ENCODE assay signal across 8 mouse cellular contexts in genomic region chr4:95049884-95050517, GRCm38 (mm10). TPM values are rescaled to one million over a fixed set of nuclear protein-coding genes. Genes with fewer than 3 reads are reported as not detected.
DNase-seq lines count a peak whose midpoint lies in the region; ATAC-seq and TF ChIP-seq lines count a peak whose summit lies in the region.

No protein-coding gene starts in this region.

- TF ChIP-seq POLR2A in small intestine, adult 2 months (IDR thresholded peaks at IDR 0.05; ENCODE audit: low read depth, low read length): no peak

- peak overlapping the region; percentile 77 for H3K4me2 ChIP-seq in intestine, embryonic 15.5 days (replicated peaks)
- H3K4me2 ChIP-seq in midbrain, embryonic 11.5 days: peak overlapping the region; percentile 94

- peaks cover 11% of the 10 kb centered on the region for H3K4me1 ChIP-seq in intestine, embryonic 15.5 days (replicated peaks)
- peaks cover 12% of the 10 kb centered on the region for H3K4me1 ChIP-seq in midbrain, embryonic 11.5 days (ENCODE audit: control insufficient read depth, insufficient read depth, low read length)
- no peaks in the 10 kb centered on the region; the same call in 1 of the 2 replicates for H3K4me1 ChIP-seq in small intestine, adult 2 months (ENCODE audit: control insufficient read depth, insufficient read depth, insufficient read length, low read length)

- peak overlapping the region; percentile 86 for H3K9ac ChIP-seq in intestine, embryonic 15.5 days
- peak overlapping the region; percentile 89 for H3K9ac ChIP-seq in midbrain, embryonic 11.5 days (ENCODE audit: low read length)

- H3K4me3 ChIP-seq in intestine, embryonic 15.5 days (replicated peaks): peak overlapping the region; percentile 87
- peak overlapping the region; percentile 86 for H3K4me3 ChIP-seq in midbrain, embryonic 11.5 days (ENCODE audit: low read depth, low read length)
- H3K4me3 ChIP-seq in small intestine, adult 2 months (ENCODE audit: low read depth, low read length): peak overlapping the region; percentile 79

- peak; percentile 78 for DNase-seq in ZHBTc4 (ENCODE audit: low read depth, low spot score)
- DNase-seq in cerebellum, postnatal 25 days: peak; percentile 90 to 93
- peak; percentile 89 for DNase-seq in gastrocnemius, postnatal 14 days
- DNase-seq in left cerebral cortex, postnatal 4 days: peak; percentile 89
- DNase-seq in midbrain, embryonic 11.5 days (ENCODE audit: low spot score, missing footprints): peak; percentile 97

- no peaks in the 10 kb centered on the region for H3K27me3 ChIP-seq in intestine, embryonic 15.5 days (replicated peaks)
- no peaks in the 10 kb centered on the region for H3K27me3 ChIP-seq in midbrain, embryonic 11.5 days (ENCODE audit: control insufficient read depth, insufficient read depth, low read length)
- no peaks in the 10 kb centered on the region for H3K27me3 ChIP-seq in small intestine, adult 2 months (ENCODE audit: control insufficient read depth, insufficient read depth, low read length)

- peak; percentile 41; the same call in 1 of the 2 replicates for TF ChIP-seq CTCF in small intestine, adult 2 months (IDR thresholded peaks at IDR 0.05; ENCODE audit: extremely low read depth, insufficient read length, insufficient replicate concordance, low read depth, low read length)

- no peaks in the 10 kb centered on the region for H3K36me3 ChIP-seq in intestine, embryonic 15.5 days
- no peaks in the 10 kb centered on the region for H3K36me3 ChIP-seq in midbrain, embryonic 11.5 days (ENCODE audit: control insufficient read depth, insufficient read depth, low read length)
- H3K36me3 ChIP-seq in small intestine, adult 2 months (ENCODE audit: control insufficient read depth, insufficient read depth, low read length): peaks cover 4% of the 10 kb centered on the region; the same call in 1 of the 2 replicates

- intact Hi-C loops in gastrocnemius, postnatal 14 days (cut with DNase I; ENCODE audit: low total_unique reads): loop anchor here (5.0 to 10.0 kb wide), 4 partner anchors 38 to 822 kb away; no protein-coding TSS in a partner anchor
- intact Hi-C loops in left cerebral cortex, postnatal 4 days (cut with DNase I): loop anchor here (5.0 kb wide), 2 partner anchors 43 to 822 kb away; no protein-coding TSS in a partner anchor

- ATAC-seq in intestine, embryonic 15.5 days: no peak
- ATAC-seq in midbrain, embryonic 11.5 days (ENCODE audit: low FRiP score): no peak
- no peak for ATAC-seq in megakaryocyte-erythroid progenitor cell, adult 5-6 weeks (replicated peaks; ENCODE audit: low FRiP score, low TSS enrichment, poor library complexity, severe bottlenecking)

- under 1% methylated on average over 34 of the region's 34 CpGs for WGBS in intestine, embryonic 15.5 days
- WGBS in midbrain, embryonic 11.5 days: under 1% methylated on average over 34 of the region's 34 CpGs
- under 1% methylated on average over 34 of the region's 34 CpGs for WGBS in small intestine, adult 2 months

- peak overlapping the region; percentile 99 for H3K27ac ChIP-seq in intestine, embryonic 15.5 days
- peak overlapping the region; percentile 46; the same call in 1 of the 2 replicates for H3K27ac ChIP-seq in midbrain, embryonic 11.5 days (ENCODE audit: low read depth, low read length)
- peak overlapping the region; percentile 97 for H3K27ac ChIP-seq in small intestine, adult 2 months (ENCODE audit: insufficient read depth, low read depth, low read length)

- no peaks in the 10 kb centered on the region for H3K9me3 ChIP-seq in intestine, embryonic 15.5 days
- no peaks in the 10 kb centered on the region for H3K9me3 ChIP-seq in midbrain, embryonic 11.5 days (ENCODE audit: control insufficient read depth, low read length)

RNA-seq across cellular contexts. Expression of gene Jun, which starts 2.0 kb away (rescaled TPM):
- 10 to 100 TPM; 37.6 to 54.8 TPM for total RNA-seq in gastrocnemius, postnatal 14 days (2021)
- 83.6 and 88.6 TPM in 2 replicates for polyA plus RNA-seq in intestine, embryonic 15.5 days (2015; fragmentation: Nextera tagmentation; extraction: Ambion mirVana)
- total RNA-seq in left cerebral cortex, postnatal 4 days (2021): 10 to 100 TPM; 35.5 to 37.4 TPM
- polyA plus RNA-seq in midbrain, embryonic 11.5 days (2014; fragmentation: Nextera tagmentation; extraction: Ambion mirVana): 26.1 and 29.1 TPM in 2 replicates
- polyA plus RNA-seq in small intestine, adult 2 months (2012; rRNA removed): 56.4 and 143 TPM in 2 replicates
- total RNA-seq in megakaryocyte-erythroid progenitor cell, adult 5-6 weeks (2014; fragmentation: Nextera tagmentation): 14.9 and 15.6 TPM in 2 replicates
- 167 and 256 TPM in 2 replicates for total RNA-seq in megakaryocyte-erythroid progenitor cell, adult 5-6 weeks (2017)

Comparison
In these comparisons a context has a peak if more than half of its experiments do, and no peak if none do; other contexts are left out.
1. H3K27ac ChIP-seq: peak in every context shown above with its lines; median percentile 99 in intestine, embryonic 15.5 days; 97 in small intestine, adult 2 months; 46 in midbrain, embryonic 11.5 days.